Mouse (Mus musculus) embryonic fibroblast, embryonic 13.5 days (primary cell): ENCODE measurements around the gene Psmd13.

ENCODE experiments used
- CTCF ChIP-seq: IDR thresholded peaks from 2 replicates; pipeline ENCODE4 v1.5.1; 2011; ENCODE audit warnings: mild to moderate bottlenecking, control low read depth, low read length, moderate library complexity, borderline replicate concordance; ENCODE audit not compliant: insufficient read depth
- POLR2A ChIP-seq: IDR thresholded peaks from 2 replicates; pipeline ENCODE4 v1.6.1; 2011; ENCODE audit warnings: low read depth, mild to moderate bottlenecking, control low read depth, low read length, moderate library complexity

DNA sequence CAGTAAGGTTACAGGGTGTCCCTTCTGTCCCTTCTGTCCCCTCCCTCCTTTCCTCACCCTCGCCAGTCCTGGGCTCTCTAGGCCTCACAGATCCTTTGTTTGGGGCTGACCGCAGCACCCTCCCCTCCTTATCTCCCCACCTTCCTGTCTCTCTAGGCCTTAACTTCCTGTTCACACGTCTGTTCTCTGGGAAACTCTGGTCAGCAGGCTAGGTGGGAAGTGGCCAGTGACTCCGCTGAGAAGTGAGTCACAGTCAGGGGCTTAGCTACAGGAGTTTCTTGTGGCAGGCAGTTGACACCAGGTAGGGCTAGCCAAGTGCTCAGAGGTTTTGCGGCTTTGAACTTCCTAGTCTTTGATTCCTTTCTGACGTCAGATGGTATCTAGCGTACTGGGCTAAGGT lies 65.2 kb downstream of the Psmd13 start:
- TF ChIP-seq CTCF (no peak), POLR2A (no peak)
